Mouse (Mus musculus) heart, embryonic 14.5 days (tissue): Measurements from ENCODE around the gene Fbxo7. TPM values are rescaled to one million over a fixed set of nuclear protein-coding genes. Genes with fewer than 3 reads are reported as not detected.

Experiments
- ATAC-seq: fragments of 200-750 bp; cut with Nextera tagmentation; 2 replicates; pipeline ENCODE4 v1.8.0; 2017; ENCODE audit warnings: low read depth, moderate TSS enrichment; ENCODE audit not compliant: insufficient number of reproducible peaks, insufficient read depth, low FRiP score
- H3K27ac ChIP-seq, 2 experiments: fragments of 200-500 bp in 1 of 2; fragments of 300-500 bp in 1 of 2; sonication (generic) in 1 of 2; replicated peaks in 1 of 2; 2 replicates each; pipeline ENCODE4 v1.5.1; 2012 to 2014; ENCODE audit warnings: low read depth in 2 of 2, low read length in 2 of 2, control low read depth in 1 of 2, mild to moderate bottlenecking in 1 of 2, mixed read lengths in 1 of 2; ENCODE audit not compliant: control insufficient read depth in 1 of 2, insufficient read depth in 1 of 2
- H3K27me3 ChIP-seq: fragments of 300-500 bp; sonication (generic); 2 replicates; pipeline ENCODE4 v1.6.1; 2014; ENCODE audit warnings: mild to moderate bottlenecking, low read length, control low read depth; ENCODE audit not compliant: control insufficient read depth, insufficient read depth
- H3K36me3 ChIP-seq: fragments of 300-500 bp; sonication (generic); 2 replicates; pipeline ENCODE4 v1.6.1; 2014; ENCODE audit warnings: mild to moderate bottlenecking, control low read depth, low read length, mixed read lengths; ENCODE audit not compliant: control insufficient read depth, insufficient read depth
- H3K4me1 ChIP-seq, 2 experiments: fragments of 200-500 bp in 1 of 2; fragments of 300-500 bp in 1 of 2; sonication (generic) in 1 of 2; 2 replicates each; pipeline ENCODE4 v1.6.1; 2012 to 2014; ENCODE audit warnings: low read length in 2 of 2, control low read depth in 1 of 2, mixed read lengths in 1 of 2; ENCODE audit not compliant: control insufficient read depth in 2 of 2, insufficient read depth in 2 of 2
- H3K4me2 ChIP-seq: fragments of 300-500 bp; sonication (generic); 2 replicates; pipeline ENCODE4 v1.6.1; 2014; ENCODE audit warnings: mild to moderate bottlenecking, low read length
- H3K4me3 ChIP-seq, 2 experiments: fragments of 200-500 bp in 1 of 2; fragments of 300-500 bp in 1 of 2; sonication (generic) in 1 of 2; 2 replicates each; pipeline ENCODE4 v1.5.1; 2012 to 2014; ENCODE audit warnings: low read length in 2 of 2, mild to moderate bottlenecking in 2 of 2, control low read depth in 1 of 2, low read depth in 1 of 2, moderate library complexity in 1 of 2; ENCODE audit not compliant: control insufficient read depth in 1 of 2, insufficient read depth in 1 of 2
- H3K9ac ChIP-seq: fragments of 300-500 bp; sonication (generic); 2 replicates; pipeline ENCODE4 v1.6.1; 2014; ENCODE audit warnings: mild to moderate bottlenecking, low read length
- H3K9me3 ChIP-seq: fragments of 300-500 bp; sonication (generic); 2 replicates; pipeline ENCODE4 v1.6.1; 2016; ENCODE audit warnings: low read length, control low read depth; ENCODE audit not compliant: control insufficient read depth
- WGBS: fragments of 180-500 bp; shearing (Covaris S2); extraction: QIAGEN DNeasy Blood & Tissue Kit; methylation state at CpG from one replicate; pipeline ENCODE4 v1.1.7; 2014; 5-methylcytosine and 5-hydroxymethylcytosine counted together
- polyA plus RNA-seq: library from polyadenylated mRNA; unstranded; fragments of >200 nt; fragmentation: Nextera tagmentation; extraction: Ambion mirVana; gene quantifications from 2 replicates; pipeline ENCODE4 v1.2.1, GENCODE M21; 2014

Fbxo7 gene
- polyA plus RNA-seq, 1 experiment from 2014 or later, result 20.1 TPM

GRCm38 (mm10) chr10:86006455-86006854 is 15.3 kb upstream of the Fbxo7 start:
- Histone ChIP-seq H3K4me2 (no peak overlapping the region), H3K9me3 (no peaks in the 10 kb centered on the region), H3K27me3 (no peaks in the 10 kb centered on the region), H3K4me1 (no peaks in the 10 kb centered on the region), H3K27ac (no peak overlapping the region), H3K4me3 (no peak overlapping the region), H3K36me3 (no peaks in the 10 kb centered on the region), H3K9ac (no peak overlapping the region)
- no peak for ATAC-seq
- 72% methylated on average over 5 of the region's 5 CpGs for WGBS

- Histone ChIP-seq H3K4me2 (no peak overlapping the region), H3K4me1 (no peaks in the 10 kb centered on the region), H3K9me3 (no peaks in the 10 kb centered on the region), H3K27ac (no peak overlapping the region), H3K27me3 (no peaks in the 10 kb centered on the region), H3K36me3 (no peaks in the 10 kb centered on the region), H3K9ac (no peak overlapping the region), H3K4me3 (no peak overlapping the region)
- ATAC-seq, result no peak
- 68% methylated on average over 2 of the region's 2 CpGs for WGBS
Measured at GRCm38 (mm10) chr10:86009688-86010087, 12.1 kb upstream of the Fbxo7 start.

GRCm38 (mm10) chr10:86010636-86011035 is 11.1 kb upstream of the Fbxo7 start:
- Histone ChIP-seq H3K27ac (no peak overlapping the region), H3K4me1 (no peaks in the 10 kb centered on the region), H3K4me3 (no peak overlapping the region), H3K4me2 (no peak overlapping the region), H3K27me3 (no peaks in the 10 kb centered on the region), H3K9ac (no peak overlapping the region), H3K36me3 (no peaks in the 10 kb centered on the region), H3K9me3 (no peaks in the 10 kb centered on the region)
- WGBS, result 62% methylated on average over 6 of the region's 6 CpGs
- ATAC-seq, result no peak

- Histone ChIP-seq H3K4me2 (no peak overlapping the region), H3K4me1 (no peaks in the 10 kb centered on the region), H3K27ac (no peak overlapping the region), H3K36me3 (no peaks in the 10 kb centered on the region), H3K4me3 (no peak overlapping the region), H3K9ac (no peak overlapping the region), H3K27me3 (no peaks in the 10 kb centered on the region), H3K9me3 (no peaks in the 10 kb centered on the region)
- ATAC-seq, result no peak
- WGBS, result 73% methylated on average over 2 of the region's 2 CpGs
Measured at GRCm38 (mm10) chr10:86011172-86011571, 10.6 kb upstream of the Fbxo7 start.

GRCm38 (mm10) chr10:86011781-86012180 is 10.0 kb upstream of the Fbxo7 start, which contains the start of gene Bpifc:
Gene Bpifc, minus strand, starts transcription at chr10:86011895.
- no peak for ATAC-seq
- Histone ChIP-seq H3K9ac (no peak within 1 kb of the TSS), H3K4me1 (no peaks in the 10 kb centered on the region), H3K27ac (no peak within 1 kb of the TSS), H3K36me3 (no peaks in the 10 kb centered on the region), H3K4me2 (no peak within 1 kb of the TSS), H3K4me3 (no peak within 1 kb of the TSS), H3K9me3 (no peaks in the 10 kb centered on the region), H3K27me3 (no peaks in the 10 kb centered on the region)
- WGBS, result 85% methylated on average over 2 of the region's 2 CpGs

GRCm38 (mm10) chr10:86017781-86018180 is 4.0 kb upstream of the Fbxo7 start:
- WGBS, result 78% methylated on average over 7 of the region's 7 CpGs
- no peak overlapping the region for H3K9ac ChIP-seq
- H3K4me3 ChIP-seq, result no peak overlapping the region
- no peaks in the 10 kb centered on the region for H3K27me3 ChIP-seq
- no peak for ATAC-seq
- no peak overlapping the region for H3K4me2 ChIP-seq
- no peaks in the 10 kb centered on the region for H3K9me3 ChIP-seq
- H3K36me3 ChIP-seq, result no peaks in the 10 kb centered on the region
- H3K4me1 ChIP-seq, result peaks cover 0 to 3% of the 10 kb centered on the region in 2 experiments; a peak in 1 of 4 replicates
- H3K27ac ChIP-seq, result no peak overlapping the region

- H3K9ac ChIP-seq, result no peak overlapping the region
- peaks cover 0 to 3% of the 10 kb centered on the region in 2 experiments; a peak in 1 of 4 replicates for H3K4me1 ChIP-seq
- WGBS, result 34% methylated on average over 5 of the region's 5 CpGs
- H3K4me2 ChIP-seq, result no peak overlapping the region
- H3K27me3 ChIP-seq, result no peaks in the 10 kb centered on the region
- no peak for ATAC-seq
- no peaks in the 10 kb centered on the region for H3K36me3 ChIP-seq
- H3K27ac ChIP-seq, result no peak overlapping the region
- no peaks in the 10 kb centered on the region for H3K9me3 ChIP-seq
- H3K4me3 ChIP-seq, result no peak overlapping the region
Measured at GRCm38 (mm10) chr10:86018813-86019212, 3.0 kb upstream of the Fbxo7 start.

- Histone ChIP-seq H3K9me3 (no peaks in the 10 kb centered on the region), H3K4me3 (peak overlapping the region in 1 of 2 experiments; percentile 97; a peak in 2 of 4 replicates), H3K36me3 (peaks cover 3% of the 10 kb centered on the region), H3K27ac (no peak overlapping the region), H3K4me1 (peaks cover 0 to 3% of the 10 kb centered on the region in 2 experiments; a peak in 1 of 4 replicates), H3K4me2 (peak overlapping the region; percentile 53), H3K9ac (peak overlapping the region; percentile 49; the same call in 1 of the 2 replicates), H3K27me3 (no peaks in the 10 kb centered on the region)
- 0% methylated on average over 3 of the region's 3 CpGs for WGBS
- peak; percentile 10 for ATAC-seq
Measured at GRCm38 (mm10) chr10:86021408-86021748, 394 bp upstream of the Fbxo7 start.
